Mouse (Mus musculus): ENCODE measurements around the gene Ube2z. TPM values are rescaled to one million over a fixed set of nuclear protein-coding genes. Genes with fewer than 3 reads are reported as not detected.

Ube2z gene
- polyA plus RNA-seq, 1 experiment from 2014 or later, result 42.2 TPM

DNA sequence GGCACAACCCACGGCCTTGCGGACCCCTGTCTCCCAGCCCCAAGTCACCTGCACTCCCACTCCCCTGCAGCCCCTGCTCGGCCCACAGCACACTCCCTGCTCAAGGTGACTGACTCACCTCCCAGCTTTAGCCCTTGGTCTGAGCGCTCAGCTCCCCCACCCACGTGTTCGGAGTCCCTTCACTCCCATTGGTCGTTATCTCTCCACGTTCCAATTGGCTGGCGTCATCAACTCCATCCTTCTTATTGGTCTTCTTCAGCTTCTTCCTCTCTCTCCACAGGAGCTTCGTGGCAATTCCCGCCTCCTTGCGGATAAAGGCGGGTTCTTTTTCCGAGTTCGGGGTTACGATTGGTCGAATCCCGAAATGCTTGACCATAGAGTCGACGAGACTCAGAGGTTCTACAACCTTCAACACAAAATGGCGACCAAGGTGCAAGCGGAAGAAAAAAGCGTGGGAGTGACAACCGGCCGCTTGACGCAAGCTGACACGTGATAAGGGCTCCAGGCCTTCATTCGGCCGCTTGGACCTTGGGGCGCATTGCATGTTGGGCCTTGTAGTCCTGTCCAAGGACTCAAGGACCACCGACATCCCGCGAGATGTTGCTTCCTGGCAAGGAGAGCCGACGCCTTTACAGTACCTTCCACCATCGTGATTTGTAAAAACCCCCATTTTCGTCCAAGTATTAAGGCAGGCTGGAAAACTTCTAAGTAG lies 10.5 kb upstream of the Ube2z start, which contains the start of gene Atp5g1:
Gene Atp5g1, minus strand, starts transcription at position 162 of the 712 bp plus-strand sequence.
- peak within 1 kb of the TSS; percentile 76 for H3K4me2 ChIP-seq (replicated peaks)
- H3K36me3 ChIP-seq, result peaks cover 13% of the 10 kb centered on the region
- no peaks in the 10 kb centered on the region for H3K27me3 ChIP-seq (replicated peaks)
- peak within 1 kb of the TSS; percentile 15; the same call in 1 of the 2 replicates for H3K27ac ChIP-seq
- peak within 1 kb of the TSS; percentile 56 for H3K4me3 ChIP-seq
- ATAC-seq (ENCODE audit: low FRiP score, low read depth), result peak; percentile 96
- H3K9me3 ChIP-seq, result no peaks in the 10 kb centered on the region
- under 1% methylated on average over 37 of the region's 37 CpGs for WGBS
- peaks cover 13% of the 10 kb centered on the region for H3K4me1 ChIP-seq
- peak within 1 kb of the TSS; percentile 73 for H3K9ac ChIP-seq

DNA sequence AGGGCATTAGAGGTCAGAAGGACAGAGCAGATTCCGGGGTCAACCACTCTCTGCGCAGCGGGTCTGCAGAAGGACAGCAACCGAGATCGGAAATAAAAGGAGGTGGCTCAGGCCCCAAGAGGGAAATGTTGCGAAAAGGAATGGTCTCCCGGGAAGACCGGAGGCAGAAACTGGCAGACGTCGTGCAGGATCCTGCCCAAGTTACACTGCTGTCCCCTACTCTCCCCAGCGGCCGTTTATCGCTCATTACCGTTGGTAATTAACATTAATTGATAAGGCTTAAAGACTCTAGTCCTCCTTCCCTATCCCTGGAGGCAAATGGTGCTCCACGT lies 10.0 kb upstream of the Ube2z start:
- Histone ChIP-seq H3K4me1 (peaks cover 13% of the 10 kb centered on the region), H3K27me3 (replicated peaks) (no peaks in the 10 kb centered on the region), H3K27ac (peak overlapping the region; percentile 15; the same call in 1 of the 2 replicates), H3K4me2 (replicated peaks) (peak overlapping the region; percentile 76), H3K4me3 (peak overlapping the region; percentile 56), H3K9me3 (no peaks in the 10 kb centered on the region), H3K9ac (peak overlapping the region; percentile 73), H3K36me3 (peaks cover 17% of the 10 kb centered on the region)
- ATAC-seq (ENCODE audit: low FRiP score, low read depth), result 0 out of 2 replicates have a peak, but pooled peaks have one; percentile 1
- WGBS, result under 1% methylated on average over 15 of the region's 15 CpGs

DNA sequence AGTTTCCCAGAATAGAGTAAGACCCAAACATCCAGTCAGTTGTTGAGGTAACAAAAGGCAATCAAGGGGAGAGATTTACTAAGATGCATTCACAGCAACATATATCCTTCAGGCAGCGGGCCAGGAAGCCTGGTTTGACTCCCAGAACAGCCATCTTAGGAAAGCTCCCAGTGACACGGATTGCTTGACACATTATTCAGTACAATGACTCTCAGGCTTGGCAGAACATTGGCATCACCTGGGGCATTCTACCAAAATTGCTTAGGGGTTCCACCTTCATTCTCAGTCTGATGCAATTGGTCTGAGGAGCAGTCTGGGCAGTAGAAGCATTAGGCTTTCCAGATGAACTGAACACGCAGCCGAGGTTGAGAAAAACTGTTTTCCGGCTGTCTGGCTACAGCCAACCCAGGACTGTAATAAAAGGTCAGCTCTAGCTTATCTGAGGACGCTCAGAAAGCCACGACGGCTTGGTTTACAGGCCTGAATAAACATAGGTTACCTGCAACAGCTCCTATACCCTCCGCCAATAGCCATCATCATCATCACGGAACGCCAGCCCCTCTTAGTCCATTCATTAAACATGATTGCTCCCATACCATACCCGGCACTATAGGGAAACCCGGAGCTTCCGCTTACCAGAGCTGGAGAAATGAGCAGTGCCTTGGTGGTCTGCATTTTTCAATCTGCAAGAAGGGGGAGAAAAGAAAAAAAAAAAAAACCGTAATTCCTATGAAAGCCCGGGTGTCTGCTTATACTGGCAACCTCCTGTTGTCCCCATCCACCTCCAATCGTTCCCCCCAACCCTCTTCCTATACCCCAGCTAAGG lies 9.4 kb upstream of the Ube2z start:
- Histone ChIP-seq H3K36me3 (peaks cover 17% of the 10 kb centered on the region), H3K4me2 (replicated peaks) (peak overlapping the region; percentile 76), H3K9ac (peak overlapping the region; percentile 73), H3K9me3 (no peaks in the 10 kb centered on the region), H3K27me3 (replicated peaks) (no peaks in the 10 kb centered on the region), H3K4me3 (peak overlapping the region; percentile 56), H3K4me1 (peaks cover 13% of the 10 kb centered on the region), H3K27ac (peak overlapping the region; percentile 15; the same call in 1 of the 2 replicates)
- WGBS, result 21% methylated on average over 17 of the region's 17 CpGs
- no peak for ATAC-seq (ENCODE audit: low FRiP score, low read depth)

DNA sequence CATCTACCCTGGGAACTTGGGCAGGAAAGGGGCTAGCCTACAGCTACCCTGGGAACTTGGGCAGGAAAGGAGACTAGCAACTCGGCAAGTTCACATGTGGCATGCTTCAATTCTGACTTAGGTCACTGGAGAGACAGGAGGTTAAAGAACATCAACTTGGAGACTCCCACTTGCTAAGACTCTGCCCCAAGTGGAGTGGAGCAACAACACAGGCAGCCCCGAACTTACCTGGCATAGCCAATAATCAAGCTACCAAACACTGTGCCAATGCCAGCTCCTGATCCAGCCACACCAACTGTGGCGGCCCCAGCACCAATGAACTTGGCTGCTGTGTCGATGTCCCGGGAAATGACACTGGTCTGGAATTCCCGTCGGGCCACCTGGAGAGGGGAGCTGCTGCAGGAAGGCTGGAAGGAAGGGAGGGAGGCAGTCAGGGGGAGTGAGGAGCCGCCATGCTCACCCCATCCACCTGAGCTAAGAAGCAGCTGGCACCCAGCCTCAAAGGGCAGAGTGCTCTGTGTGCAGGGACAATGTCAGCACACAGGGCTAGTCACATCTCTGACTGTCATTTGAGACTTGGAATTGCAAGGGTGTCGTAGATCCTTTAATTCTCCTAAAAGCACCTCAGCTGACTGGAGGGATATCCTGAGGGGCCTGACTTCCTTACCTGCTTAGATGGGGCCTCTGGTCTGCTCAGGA lies 8.3 kb upstream of the Ube2z start:
- Histone ChIP-seq H3K9ac (peak overlapping the region; percentile 73; the same call in 1 of the 2 replicates), H3K4me3 (no peak overlapping the region)

DNA sequence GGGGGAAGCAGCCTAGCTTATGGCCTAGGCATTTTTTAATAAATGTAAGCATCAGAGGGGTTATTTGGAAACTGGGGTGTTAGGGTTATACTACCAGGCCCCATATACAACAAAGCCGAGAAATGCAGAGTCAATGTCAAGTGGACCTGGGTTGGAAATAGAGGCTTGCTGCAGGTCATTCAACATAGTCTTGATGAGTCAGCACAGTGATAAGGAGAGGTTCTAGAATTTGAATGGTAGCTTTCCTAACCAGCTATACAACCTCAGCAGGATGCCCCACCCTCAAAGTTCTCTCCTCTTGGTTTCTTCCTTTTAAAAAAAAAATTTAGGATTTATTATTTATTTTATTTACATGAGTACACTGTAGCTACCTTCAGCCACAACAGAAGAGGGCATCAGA lies 5.8 kb upstream of the Ube2z start:
- Histone ChIP-seq H3K9me3 (no peaks in the 10 kb centered on the region), H3K4me1 (peaks cover 13% of the 10 kb centered on the region), H3K4me3 (no peak overlapping the region), H3K27ac (no peak overlapping the region), H3K4me2 (replicated peaks) (no peak overlapping the region), H3K27me3 (replicated peaks) (no peaks in the 10 kb centered on the region), H3K9ac (no peak overlapping the region), H3K36me3 (peaks cover 17% of the 10 kb centered on the region)
- no peak for ATAC-seq (ENCODE audit: low FRiP score, low read depth)
- WGBS, result 91% methylated on average over 1 of the region's 1 CpGs

More for the DNA sequence above, 8.3 kb upstream of the Ube2z start:
- Histone ChIP-seq H3K4me2 (replicated peaks) (peak overlapping the region; percentile 76), H3K27me3 (replicated peaks) (no peaks in the 10 kb centered on the region), H3K27ac (no peak overlapping the region), H3K9me3 (no peaks in the 10 kb centered on the region), H3K36me3 (peaks cover 17% of the 10 kb centered on the region), H3K4me1 (peaks cover 13% of the 10 kb centered on the region)
- no peak for ATAC-seq (ENCODE audit: low FRiP score, low read depth)
- 91% methylated on average over 9 of the region's 9 CpGs for WGBS

DNA sequence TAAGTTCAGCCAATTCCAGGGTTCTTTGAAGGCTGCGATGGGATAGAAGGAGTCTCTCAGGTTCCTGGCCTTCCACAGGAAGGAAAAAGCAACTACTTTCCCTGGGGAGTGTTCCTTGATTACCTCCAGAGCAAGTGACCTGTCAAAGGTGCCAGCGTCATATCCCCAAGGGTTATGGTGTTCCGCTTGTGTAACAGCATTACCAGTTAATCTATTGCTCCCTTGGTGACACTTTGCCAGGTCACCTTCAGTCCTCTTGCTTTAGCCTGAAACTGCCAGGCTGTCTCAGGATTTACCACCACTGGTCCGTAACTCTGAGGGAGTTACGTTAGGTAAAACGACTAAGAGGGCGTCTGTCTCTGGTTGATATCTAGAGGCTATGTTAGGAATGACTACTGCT lies 5.2 kb upstream of the Ube2z start:
- Histone ChIP-seq H3K4me3 (no peak overlapping the region), H3K9ac (no peak overlapping the region), H3K9me3 (no peaks in the 10 kb centered on the region), H3K36me3 (peaks cover 17% of the 10 kb centered on the region), H3K27me3 (replicated peaks) (no peaks in the 10 kb centered on the region), H3K4me1 (peaks cover 17% of the 10 kb centered on the region), H3K4me2 (replicated peaks) (no peak overlapping the region), H3K27ac (no peak overlapping the region)
- ATAC-seq (ENCODE audit: low FRiP score, low read depth), result no peak
- 83% methylated on average over 7 of the region's 7 CpGs for WGBS

DNA sequence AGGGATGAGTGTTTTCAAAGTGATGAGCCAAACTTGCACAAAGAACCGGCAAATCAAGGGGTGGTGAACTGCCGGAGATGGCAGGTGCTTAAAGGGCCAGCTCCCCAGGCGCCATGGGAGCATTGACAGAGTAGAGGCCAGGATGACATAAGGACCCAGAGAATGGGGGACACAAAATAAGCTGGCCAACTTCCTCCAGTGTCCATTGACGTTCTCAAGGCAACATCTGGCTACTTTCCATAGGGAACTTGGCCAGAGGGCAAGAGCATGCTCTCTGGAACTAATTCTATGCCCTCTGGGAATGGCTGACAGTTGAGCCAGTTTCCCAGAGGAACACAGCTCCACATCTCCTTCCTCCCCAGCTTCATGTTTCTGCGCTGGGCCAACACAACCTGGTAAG lies 3.0 kb upstream of the Ube2z start:
- H3K4me3 ChIP-seq, result no peak overlapping the region
- no peak for ATAC-seq (ENCODE audit: low FRiP score, low read depth)
- peaks cover 16% of the 10 kb centered on the region for H3K36me3 ChIP-seq
- no peak overlapping the region for H3K9ac ChIP-seq
- peaks cover 16% of the 10 kb centered on the region for H3K4me1 ChIP-seq
- 71% methylated on average over 5 of the region's 5 CpGs for WGBS
- no peaks in the 10 kb centered on the region for H3K27me3 ChIP-seq (replicated peaks)
- H3K4me2 ChIP-seq (replicated peaks), result no peak overlapping the region
- no peak overlapping the region for H3K27ac ChIP-seq
- no peaks in the 10 kb centered on the region for H3K9me3 ChIP-seq

DNA sequence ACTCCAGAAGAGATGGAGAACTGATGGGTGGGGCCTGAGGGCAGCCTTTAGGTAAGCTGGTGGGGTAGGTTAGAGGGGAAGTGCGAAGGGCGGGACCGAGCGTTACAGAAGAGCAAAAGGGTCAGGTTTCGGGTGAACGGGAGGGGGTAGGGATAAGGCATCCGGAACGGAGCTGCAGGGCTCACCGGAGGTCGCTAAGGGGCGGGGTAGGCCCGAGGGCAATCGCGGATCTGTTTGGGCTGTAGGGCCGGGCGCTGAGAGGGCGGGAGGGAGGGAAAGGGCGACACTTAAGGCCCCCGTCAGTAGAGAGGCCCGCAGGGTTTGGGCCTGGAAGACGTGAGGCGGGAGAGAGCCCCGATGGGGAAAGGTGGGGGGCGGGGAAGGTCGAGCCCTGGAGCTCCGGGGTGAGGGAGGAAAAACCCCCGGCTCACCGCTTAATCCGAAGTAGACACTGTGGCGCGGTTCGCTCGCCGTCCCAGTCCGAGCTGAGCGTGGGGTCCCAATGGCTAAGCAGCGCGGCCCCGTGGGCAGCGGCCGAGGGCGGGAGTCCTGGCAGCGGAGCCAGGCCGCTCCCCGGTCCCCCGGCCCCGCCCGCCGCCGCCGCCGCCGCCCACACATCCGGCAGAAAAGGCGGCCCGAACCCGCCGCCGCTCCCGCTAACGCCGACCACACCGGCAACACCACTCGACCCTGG lies 520 bp downstream of the Ube2z start:
- ATAC-seq (ENCODE audit: low FRiP score, low read depth), result peak; percentile 78
- under 1% methylated on average over 64 of the region's 64 CpGs for WGBS
- Histone ChIP-seq H3K4me3 (peak overlapping the region; percentile 97), H3K9me3 (no peaks in the 10 kb centered on the region), H3K27me3 (replicated peaks) (no peaks in the 10 kb centered on the region), H3K27ac (peak overlapping the region; percentile 26; the same call in 1 of the 2 replicates), H3K36me3 (peaks cover 18% of the 10 kb centered on the region), H3K4me1 (peaks cover 22% of the 10 kb centered on the region), H3K9ac (peak overlapping the region; percentile 92), H3K4me2 (replicated peaks) (peak overlapping the region; percentile 85)

DNA sequence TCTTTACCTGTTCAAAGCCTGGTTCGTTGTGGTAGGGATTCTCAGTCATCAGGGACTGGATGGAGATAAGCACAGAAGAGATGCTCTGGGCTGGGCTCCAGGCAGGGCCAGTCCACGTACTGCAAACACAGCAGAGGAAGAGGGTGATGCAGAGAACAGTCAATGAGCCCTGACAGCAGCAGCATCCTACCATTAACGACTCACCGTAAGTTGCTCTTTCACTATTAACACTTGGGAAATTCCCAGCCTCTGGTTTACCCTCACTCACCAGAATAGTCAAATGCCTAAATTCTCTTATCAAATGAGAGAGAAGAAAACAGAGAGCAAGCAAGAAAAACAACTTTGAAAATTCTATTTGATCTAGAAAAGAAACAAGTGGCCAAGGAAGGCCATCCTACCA lies 6.9 kb downstream of the Ube2z start:
- Histone ChIP-seq H3K27me3 (replicated peaks) (no peaks in the 10 kb centered on the region), H3K9ac (no peak overlapping the region), H3K4me3 (no peak overlapping the region), H3K27ac (no peak overlapping the region), H3K4me2 (replicated peaks) (no peak overlapping the region), H3K36me3 (peaks cover 65% of the 10 kb centered on the region), H3K9me3 (no peaks in the 10 kb centered on the region), H3K4me1 (peaks cover 6% of the 10 kb centered on the region)
- ATAC-seq (ENCODE audit: low FRiP score, low read depth), result no peak
- WGBS, result 93% methylated on average over 4 of the region's 4 CpGs

DNA sequence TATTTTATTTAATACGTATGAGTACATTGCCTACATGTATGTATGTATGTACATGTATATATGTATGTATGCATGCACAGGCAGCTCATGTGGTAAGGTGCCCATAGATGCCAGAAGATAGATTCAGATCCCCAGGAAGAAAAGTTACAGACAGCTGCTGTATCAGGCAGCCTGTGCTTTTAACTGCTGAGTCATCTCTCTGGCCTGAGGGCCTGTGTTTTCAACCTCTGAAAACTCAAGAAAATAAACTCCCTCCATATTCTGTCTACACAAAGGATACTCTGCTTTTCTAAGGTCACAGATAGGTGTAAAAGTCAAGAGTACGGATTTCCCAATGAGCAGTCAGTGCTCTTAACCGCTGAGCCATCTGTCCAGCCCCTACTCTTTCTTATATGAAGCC lies 14.3 kb downstream of the Ube2z start:
- H3K36me3 ChIP-seq, result peaks cover 87% of the 10 kb centered on the region
- WGBS, result 95% methylated on average over 3 of the region's 3 CpGs

DNA sequence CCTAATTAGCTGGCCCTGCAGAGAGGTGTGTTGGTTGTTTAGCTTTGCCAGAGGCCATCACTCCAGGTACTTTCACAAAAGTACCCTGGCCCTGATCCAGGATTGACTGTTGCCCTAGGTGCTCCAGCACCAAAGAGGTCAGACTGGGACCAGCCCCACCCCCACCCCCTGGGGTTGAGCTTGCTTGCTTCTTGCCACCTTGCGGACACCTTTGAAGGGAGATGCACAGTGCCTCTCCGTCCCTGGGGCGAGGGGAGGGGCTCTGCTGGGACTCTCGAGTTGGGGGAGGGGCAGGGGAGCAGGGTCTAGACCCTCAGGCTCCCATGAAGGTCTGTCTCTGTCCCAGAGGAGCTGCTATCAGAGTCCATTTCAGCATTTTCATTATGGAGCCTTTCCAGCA lies 15.2 kb downstream of the Ube2z start:
- H3K4me2 ChIP-seq (replicated peaks), result no peak overlapping the region
- H3K27ac ChIP-seq, result no peak overlapping the region
- H3K4me3 ChIP-seq, result no peak overlapping the region
- H3K36me3 ChIP-seq, result peaks cover 86% of the 10 kb centered on the region
- H3K4me1 ChIP-seq, result no peaks in the 10 kb centered on the region
- H3K9ac ChIP-seq, result no peak overlapping the region
- H3K27me3 ChIP-seq (replicated peaks), result no peaks in the 10 kb centered on the region
- 89% methylated on average over 4 of the region's 4 CpGs for WGBS
- H3K9me3 ChIP-seq, result no peaks in the 10 kb centered on the region
- no peak for ATAC-seq (ENCODE audit: low FRiP score, low read depth)

More for the DNA sequence above, 14.3 kb downstream of the Ube2z start:
- H3K27ac ChIP-seq, result no peak overlapping the region
- H3K4me2 ChIP-seq (replicated peaks), result no peak overlapping the region
- H3K27me3 ChIP-seq (replicated peaks), result no peaks in the 10 kb centered on the region
- no peaks in the 10 kb centered on the region for H3K9me3 ChIP-seq
- ATAC-seq (ENCODE audit: low FRiP score, low read depth), result no peak
- no peaks in the 10 kb centered on the region for H3K4me1 ChIP-seq
- H3K9ac ChIP-seq, result no peak overlapping the region
- no peak overlapping the region for H3K4me3 ChIP-seq
